Mouse (Mus musculus): ENCODE data around the gene Sf3b5. TPM values are rescaled to one million over a fixed set of nuclear protein-coding genes. Genes with fewer than 3 reads are reported as not detected.

Sf3b5 gene
- polyA plus RNA-seq, 1 experiment from 2014 or later, result 35.1 TPM

- Histone ChIP-seq H3K4me1 (ENCODE audit: insufficient read depth, low read length) (no peaks in the 10 kb centered on the region), H3K27ac (ENCODE audit: low read length) (no peak overlapping the region), H3K4me2 (replicated peaks; ENCODE audit: low read depth, low read length) (no peak overlapping the region), H3K36me3 (ENCODE audit: insufficient read depth, low read length) (no peaks in the 10 kb centered on the region), H3K4me3 (ENCODE audit: low read length) (no peak overlapping the region), H3K9me3 (ENCODE audit: low read length) (no peaks in the 10 kb centered on the region), H3K9ac (replicated peaks; ENCODE audit: low read length) (no peak overlapping the region), H3K27me3 (ENCODE audit: insufficient read depth, low read length) (no peaks in the 10 kb centered on the region)
- no peak for ATAC-seq (ENCODE audit: low FRiP score, low TSS enrichment)
- WGBS, result 84% methylated on average over 3 of the region's 3 CpGs
Measured at GRCm38 (mm10) chr10:12975461-12975860, 29.7 kb upstream of the Sf3b5 start.

GRCm38 (mm10) chr10:12975957-12976356, 29.2 kb upstream of the Sf3b5 start:
- no peak overlapping the region for H3K27ac ChIP-seq (ENCODE audit: low read length)
- WGBS, result 88% methylated on average over 7 of the region's 7 CpGs
- no peak overlapping the region for H3K9ac ChIP-seq (replicated peaks; ENCODE audit: low read length)
- no peaks in the 10 kb centered on the region for H3K27me3 ChIP-seq (ENCODE audit: insufficient read depth, low read length)
- H3K36me3 ChIP-seq (ENCODE audit: insufficient read depth, low read length), result no peaks in the 10 kb centered on the region
- no peaks in the 10 kb centered on the region for H3K9me3 ChIP-seq (ENCODE audit: low read length)
- H3K4me1 ChIP-seq (ENCODE audit: insufficient read depth, low read length), result no peaks in the 10 kb centered on the region
- no peak overlapping the region for H3K4me3 ChIP-seq (ENCODE audit: low read length)
- no peak for ATAC-seq (ENCODE audit: low FRiP score, low TSS enrichment)
- no peak overlapping the region for H3K4me2 ChIP-seq (replicated peaks; ENCODE audit: low read depth, low read length)

GRCm38 (mm10) chr10:12976552-12976951, 28.6 kb upstream of the Sf3b5 start:
- no peak overlapping the region for H3K4me2 ChIP-seq (replicated peaks; ENCODE audit: low read depth, low read length)
- no peaks in the 10 kb centered on the region for H3K4me1 ChIP-seq (ENCODE audit: insufficient read depth, low read length)
- no peak overlapping the region for H3K27ac ChIP-seq (ENCODE audit: low read length)
- 85% methylated on average over 7 of the region's 7 CpGs for WGBS
- H3K36me3 ChIP-seq (ENCODE audit: insufficient read depth, low read length), result no peaks in the 10 kb centered on the region
- H3K27me3 ChIP-seq (ENCODE audit: insufficient read depth, low read length), result no peaks in the 10 kb centered on the region
- ATAC-seq (ENCODE audit: low FRiP score, low TSS enrichment), result no peak
- no peaks in the 10 kb centered on the region for H3K9me3 ChIP-seq (ENCODE audit: low read length)
- H3K4me3 ChIP-seq (ENCODE audit: low read length), result no peak overlapping the region
- no peak overlapping the region for H3K9ac ChIP-seq (replicated peaks; ENCODE audit: low read length)

GRCm38 (mm10) chr10:12977787-12978212, 27.3 kb upstream of the Sf3b5 start:
- Histone ChIP-seq H3K4me2 (replicated peaks; ENCODE audit: low read depth, low read length) (no peak overlapping the region), H3K4me3 (ENCODE audit: low read length) (no peak overlapping the region), H3K4me1 (ENCODE audit: insufficient read depth, low read length) (no peaks in the 10 kb centered on the region), H3K9ac (replicated peaks; ENCODE audit: low read length) (no peak overlapping the region), H3K27ac (ENCODE audit: low read length) (no peak overlapping the region), H3K9me3 (ENCODE audit: low read length) (no peaks in the 10 kb centered on the region), H3K36me3 (ENCODE audit: insufficient read depth, low read length) (no peaks in the 10 kb centered on the region), H3K27me3 (ENCODE audit: insufficient read depth, low read length) (no peaks in the 10 kb centered on the region)
- WGBS, result 78% methylated on average over 9 of the region's 9 CpGs
- no peak for ATAC-seq (ENCODE audit: low FRiP score, low TSS enrichment)

DNA sequence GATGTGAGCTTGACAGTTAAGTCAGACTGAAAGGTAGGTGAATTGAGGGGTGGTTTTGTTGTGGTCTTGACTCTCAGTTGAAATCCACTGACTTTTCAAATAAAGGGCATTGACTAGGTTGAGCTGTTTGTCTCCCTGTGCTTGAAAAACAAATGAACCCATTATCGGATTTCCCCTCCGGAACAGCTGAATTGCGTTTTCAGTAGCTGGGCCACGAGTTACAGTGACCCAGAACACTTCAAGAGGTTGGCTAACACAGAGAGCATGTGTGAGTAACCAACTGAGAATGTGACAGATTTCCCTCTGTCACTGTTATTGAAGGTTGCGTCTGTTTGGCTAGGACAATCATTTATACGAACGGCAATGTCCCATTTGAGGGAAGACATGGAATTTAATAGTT, 24.1 kb upstream of the Sf3b5 start:
- Histone ChIP-seq H3K9ac (replicated peaks; ENCODE audit: low read length) (no peak overlapping the region), H3K4me3 (ENCODE audit: low read length) (no peak overlapping the region), H3K4me2 (replicated peaks; ENCODE audit: low read depth, low read length) (no peak overlapping the region), H3K4me1 (ENCODE audit: insufficient read depth, low read length) (no peaks in the 10 kb centered on the region), H3K27me3 (ENCODE audit: insufficient read depth, low read length) (no peaks in the 10 kb centered on the region), H3K27ac (ENCODE audit: low read length) (no peak overlapping the region), H3K9me3 (ENCODE audit: low read length) (no peaks in the 10 kb centered on the region), H3K36me3 (ENCODE audit: insufficient read depth, low read length) (no peaks in the 10 kb centered on the region)
- 41% methylated on average over 7 of the region's 7 CpGs for WGBS
- no peak for ATAC-seq (ENCODE audit: low FRiP score, low TSS enrichment)

DNA sequence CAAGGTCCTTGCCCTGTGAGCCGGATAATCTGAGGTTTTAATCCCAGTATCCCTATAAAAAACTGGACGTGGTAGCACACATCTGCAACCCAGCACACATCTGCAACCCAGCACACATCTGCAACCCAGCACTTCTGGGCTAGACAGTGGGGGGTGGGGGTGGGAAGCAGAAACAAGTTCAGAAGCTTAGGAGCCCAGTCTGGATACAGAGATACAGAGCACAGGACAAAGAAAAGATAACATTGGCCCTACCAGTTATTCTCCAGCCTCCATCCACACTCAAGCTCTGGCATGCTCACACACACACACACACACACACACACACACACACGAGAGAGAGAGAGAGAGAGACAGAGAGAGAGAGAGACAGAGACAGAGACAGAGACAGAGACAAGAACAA, 21.6 kb upstream of the Sf3b5 start:
- H3K4me3 ChIP-seq (ENCODE audit: low read length), result no peak overlapping the region
- no peaks in the 10 kb centered on the region for H3K9me3 ChIP-seq (ENCODE audit: low read length)
- 79% methylated on average over 3 of the region's 3 CpGs for WGBS
- H3K4me1 ChIP-seq (ENCODE audit: insufficient read depth, low read length), result no peaks in the 10 kb centered on the region
- no peak for ATAC-seq (ENCODE audit: low FRiP score, low TSS enrichment)
- no peak overlapping the region for H3K9ac ChIP-seq (replicated peaks; ENCODE audit: low read length)
- no peak overlapping the region for H3K27ac ChIP-seq (ENCODE audit: low read length)
- no peak overlapping the region for H3K4me2 ChIP-seq (replicated peaks; ENCODE audit: low read depth, low read length)
- no peaks in the 10 kb centered on the region for H3K36me3 ChIP-seq (ENCODE audit: insufficient read depth, low read length)
- no peaks in the 10 kb centered on the region for H3K27me3 ChIP-seq (ENCODE audit: insufficient read depth, low read length)

DNA sequence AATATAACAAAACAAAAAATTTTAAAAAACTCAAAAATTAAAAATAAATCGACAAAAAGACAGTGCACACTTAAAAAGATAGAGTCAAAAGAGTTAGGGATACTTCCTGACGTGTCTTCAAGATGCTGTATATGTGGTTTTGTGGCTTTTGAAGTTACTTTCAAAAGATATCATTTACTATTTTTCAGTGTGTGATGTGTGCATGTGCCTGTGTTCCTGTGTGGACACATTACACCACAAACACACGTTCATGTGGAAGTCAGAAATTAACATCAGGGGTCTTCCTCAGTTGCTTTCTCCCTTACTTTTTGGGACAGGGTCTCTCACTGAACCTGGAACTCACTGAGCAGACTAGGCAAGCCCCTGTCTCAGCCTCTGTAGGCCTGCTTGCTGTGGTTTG, 20.1 kb upstream of the Sf3b5 start:
- Histone ChIP-seq H3K4me1 (ENCODE audit: insufficient read depth, low read length) (no peaks in the 10 kb centered on the region), H3K36me3 (ENCODE audit: insufficient read depth, low read length) (no peaks in the 10 kb centered on the region), H3K27me3 (ENCODE audit: insufficient read depth, low read length) (no peaks in the 10 kb centered on the region), H3K9ac (replicated peaks; ENCODE audit: low read length) (no peak overlapping the region), H3K4me3 (ENCODE audit: low read length) (no peak overlapping the region), H3K27ac (ENCODE audit: low read length) (no peak overlapping the region), H3K9me3 (ENCODE audit: low read length) (no peaks in the 10 kb centered on the region), H3K4me2 (replicated peaks; ENCODE audit: low read depth, low read length) (no peak overlapping the region)
- ATAC-seq (ENCODE audit: low FRiP score, low TSS enrichment), result no peak
- 89% methylated on average over 3 of the region's 3 CpGs for WGBS

- no peak overlapping the region for H3K9ac ChIP-seq (replicated peaks; ENCODE audit: low read length)
- H3K9me3 ChIP-seq (ENCODE audit: low read length), result no peaks in the 10 kb centered on the region
- H3K36me3 ChIP-seq (ENCODE audit: insufficient read depth, low read length), result no peaks in the 10 kb centered on the region
- no peaks in the 10 kb centered on the region for H3K27me3 ChIP-seq (ENCODE audit: insufficient read depth, low read length)
- H3K4me2 ChIP-seq (replicated peaks; ENCODE audit: low read depth, low read length), result no peak overlapping the region
- no peak overlapping the region for H3K4me3 ChIP-seq (ENCODE audit: low read length)
- WGBS, result 83% methylated on average over 5 of the region's 5 CpGs
- H3K27ac ChIP-seq (ENCODE audit: low read length), result no peak overlapping the region
- no peak for ATAC-seq (ENCODE audit: low FRiP score, low TSS enrichment)
- no peaks in the 10 kb centered on the region for H3K4me1 ChIP-seq (ENCODE audit: insufficient read depth, low read length)
Measured at GRCm38 (mm10) chr10:12986485-12986884, 18.7 kb upstream of the Sf3b5 start.

DNA sequence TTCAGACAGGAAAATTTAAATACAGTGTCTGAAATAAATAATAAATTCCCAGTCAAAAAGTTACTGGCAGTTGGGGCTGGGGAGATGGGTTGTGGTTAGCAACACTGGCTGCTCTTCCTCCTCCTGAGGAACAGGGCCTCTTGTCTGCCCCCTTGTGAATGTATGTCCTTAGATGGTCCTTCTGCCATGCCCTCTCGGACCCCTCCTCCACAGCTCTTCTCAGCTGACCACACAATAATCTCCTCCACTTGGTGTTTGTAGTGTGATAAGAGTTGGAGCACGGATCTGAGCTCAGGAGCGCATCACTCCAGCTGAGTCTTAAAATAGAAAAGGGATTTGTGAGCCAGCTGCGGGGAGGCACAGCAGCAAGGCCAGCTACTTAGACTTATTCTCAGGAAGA, 18.2 kb upstream of the Sf3b5 start:
- 64% methylated on average over 4 of the region's 4 CpGs for WGBS
- no peaks in the 10 kb centered on the region for H3K9me3 ChIP-seq (ENCODE audit: low read length)
- H3K36me3 ChIP-seq (ENCODE audit: insufficient read depth, low read length), result no peaks in the 10 kb centered on the region
- H3K27me3 ChIP-seq (ENCODE audit: insufficient read depth, low read length), result no peaks in the 10 kb centered on the region
- no peak overlapping the region for H3K4me3 ChIP-seq (ENCODE audit: low read length)
- no peak overlapping the region for H3K27ac ChIP-seq (ENCODE audit: low read length)
- H3K9ac ChIP-seq (replicated peaks; ENCODE audit: low read length), result no peak overlapping the region
- no peak overlapping the region for H3K4me2 ChIP-seq (replicated peaks; ENCODE audit: low read depth, low read length)
- no peaks in the 10 kb centered on the region for H3K4me1 ChIP-seq (ENCODE audit: insufficient read depth, low read length)
- ATAC-seq (ENCODE audit: low FRiP score, low TSS enrichment), result no peak

DNA sequence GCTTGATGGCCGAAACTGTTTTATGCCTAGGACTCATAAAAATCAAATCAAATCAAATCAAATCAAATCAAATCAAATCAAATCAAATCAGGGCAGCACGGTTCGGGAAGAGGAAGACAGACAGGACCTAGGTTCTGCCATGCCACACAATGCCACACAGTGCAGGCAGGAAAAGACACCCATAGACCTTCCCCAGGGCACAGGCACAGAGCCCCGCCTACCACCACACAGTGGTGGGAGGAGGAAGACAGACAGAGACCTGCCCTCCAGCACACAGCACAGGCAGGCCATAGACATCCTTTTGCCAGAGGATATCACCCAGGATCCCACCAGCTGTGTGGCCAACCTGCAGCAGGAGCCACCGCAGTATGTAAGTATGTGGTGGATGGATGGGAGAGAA, 13.2 kb upstream of the Sf3b5 start:
- Histone ChIP-seq H3K9me3 (ENCODE audit: low read length) (no peaks in the 10 kb centered on the region), H3K4me3 (ENCODE audit: low read length) (no peak overlapping the region), H3K36me3 (ENCODE audit: insufficient read depth, low read length) (no peaks in the 10 kb centered on the region), H3K9ac (replicated peaks; ENCODE audit: low read length) (no peak overlapping the region), H3K27me3 (ENCODE audit: insufficient read depth, low read length) (no peaks in the 10 kb centered on the region), H3K4me2 (replicated peaks; ENCODE audit: low read depth, low read length) (no peak overlapping the region), H3K4me1 (ENCODE audit: insufficient read depth, low read length) (no peaks in the 10 kb centered on the region), H3K27ac (ENCODE audit: low read length) (no peak overlapping the region)
- ATAC-seq (ENCODE audit: low FRiP score, low TSS enrichment), result no peak; the same call in 1 of the 2 replicates
- WGBS, result 88% methylated on average over 5 of the region's 5 CpGs

Data from kidney, embryonic 16.5 days (tissue).